Mouse (Mus musculus) thymus, postnatal 10 days (tissue): ENCODE measurements at regions not wholly inside any gene's neighbourhood (a gene's known extent, or its start where the extent isn't known, plus 50 kb on each side); places are given as distances from the start of the nearest gene placed in this dataset.

Experiments
- DNase-seq, 2 experiments: peaks; one replicate each; pipeline ENCODE4 v3.0.0; 2021; ENCODE audit warnings: low spot score in 2 of 2

DNA sequence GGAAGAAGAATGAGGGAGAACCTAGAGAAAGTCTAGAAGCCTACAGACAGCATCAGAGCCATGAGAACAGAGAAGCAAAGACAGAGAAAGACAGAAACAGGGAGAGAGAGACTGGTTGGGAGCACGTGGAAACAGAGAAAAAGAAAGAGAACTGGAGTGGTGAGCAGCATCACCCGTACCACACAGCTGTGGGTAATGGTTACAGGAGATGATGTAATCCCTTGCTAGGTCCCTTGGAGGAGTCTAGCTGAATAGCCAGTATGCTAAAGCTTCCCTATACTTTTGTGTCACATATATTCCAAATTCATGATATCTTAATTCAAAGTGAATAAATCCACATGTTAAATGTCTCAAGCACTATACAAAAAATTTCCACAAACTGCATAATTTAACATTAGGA is 284.0 kb downstream of the 4930544G11Rik start:
- DNase-seq = no peak

DNA sequence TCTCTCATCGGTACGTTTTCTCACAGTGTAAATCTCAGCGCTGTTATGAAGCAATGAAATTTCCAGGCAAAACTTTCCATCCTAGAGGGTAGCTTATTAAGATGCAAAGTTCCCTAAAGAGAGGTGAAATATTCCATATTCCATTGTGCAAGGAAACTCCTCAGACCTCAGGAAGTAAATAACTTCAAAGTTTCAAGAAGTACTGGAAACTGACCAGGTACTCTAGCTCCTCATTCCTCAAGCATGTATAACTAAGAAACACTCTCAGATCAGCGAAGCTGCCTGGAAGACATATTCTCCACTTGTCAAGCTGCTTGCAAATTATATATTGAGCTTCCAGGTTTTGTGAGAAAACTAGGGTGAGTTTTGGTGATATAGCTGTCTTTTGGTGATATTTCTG is 279.8 kb upstream of the Mad2l1 start:
- no peak for DNase-seq

DNA sequence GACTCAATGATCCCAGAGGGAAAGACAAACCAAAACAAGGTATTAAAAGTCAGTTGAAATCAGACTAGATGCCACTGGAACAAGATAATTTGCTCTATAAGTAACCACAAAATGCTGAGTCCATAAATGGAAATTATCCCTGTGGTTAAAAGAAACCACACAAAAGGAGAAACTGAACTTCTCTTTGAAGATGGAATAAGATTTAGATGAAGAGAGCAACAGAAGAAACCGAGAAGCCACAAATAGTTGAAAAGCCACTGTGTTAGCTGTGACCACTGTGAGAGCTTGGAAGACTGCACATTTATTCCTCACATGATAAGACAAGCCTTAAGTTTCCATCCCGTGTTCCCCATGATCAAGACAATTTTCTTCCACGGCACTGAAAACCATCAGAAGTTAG is 271.8 kb upstream of the Mad2l1 start:
- no peak for DNase-seq

DNA sequence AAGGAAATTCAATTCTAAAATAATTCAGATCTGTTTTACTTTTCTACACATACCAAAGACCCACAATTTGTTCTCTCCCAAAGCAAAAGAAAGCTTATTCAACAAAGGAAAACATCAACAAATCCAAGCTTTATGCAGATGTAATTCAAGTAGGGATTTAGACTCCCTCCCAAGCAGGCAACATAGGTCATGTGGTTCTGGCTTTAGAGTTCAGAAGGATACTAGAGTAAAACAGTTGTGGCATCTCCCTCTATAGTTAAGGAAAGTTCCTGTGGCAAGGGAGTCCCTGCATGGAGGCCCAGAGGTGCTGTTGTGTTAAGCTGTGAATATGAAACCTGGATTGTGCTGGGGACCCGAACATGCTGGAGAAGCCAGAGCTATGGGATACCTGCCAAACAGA is 271.3 kb upstream of the Mad2l1 start:
- DNase-seq = no peak

DNA sequence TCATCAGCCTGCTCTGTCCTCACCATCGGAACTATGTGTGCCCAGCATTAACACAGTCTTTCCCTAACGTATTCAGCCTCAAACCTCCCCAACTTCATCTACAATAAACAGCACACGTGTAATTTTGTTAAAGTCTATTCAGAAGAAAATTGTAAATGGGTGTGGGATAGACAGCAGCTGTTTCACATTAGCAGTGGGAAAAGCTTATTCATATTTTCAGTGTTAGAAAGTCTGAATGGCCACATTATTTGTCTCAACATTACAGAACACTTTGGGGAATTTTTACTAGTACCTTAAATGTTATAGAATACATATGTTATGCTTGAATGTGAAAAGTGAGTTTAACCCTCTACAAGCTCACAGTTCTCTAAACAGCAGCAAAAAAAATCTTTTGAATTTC is 266.8 kb upstream of the Mad2l1 start:
- DNase-seq = no peak

DNA sequence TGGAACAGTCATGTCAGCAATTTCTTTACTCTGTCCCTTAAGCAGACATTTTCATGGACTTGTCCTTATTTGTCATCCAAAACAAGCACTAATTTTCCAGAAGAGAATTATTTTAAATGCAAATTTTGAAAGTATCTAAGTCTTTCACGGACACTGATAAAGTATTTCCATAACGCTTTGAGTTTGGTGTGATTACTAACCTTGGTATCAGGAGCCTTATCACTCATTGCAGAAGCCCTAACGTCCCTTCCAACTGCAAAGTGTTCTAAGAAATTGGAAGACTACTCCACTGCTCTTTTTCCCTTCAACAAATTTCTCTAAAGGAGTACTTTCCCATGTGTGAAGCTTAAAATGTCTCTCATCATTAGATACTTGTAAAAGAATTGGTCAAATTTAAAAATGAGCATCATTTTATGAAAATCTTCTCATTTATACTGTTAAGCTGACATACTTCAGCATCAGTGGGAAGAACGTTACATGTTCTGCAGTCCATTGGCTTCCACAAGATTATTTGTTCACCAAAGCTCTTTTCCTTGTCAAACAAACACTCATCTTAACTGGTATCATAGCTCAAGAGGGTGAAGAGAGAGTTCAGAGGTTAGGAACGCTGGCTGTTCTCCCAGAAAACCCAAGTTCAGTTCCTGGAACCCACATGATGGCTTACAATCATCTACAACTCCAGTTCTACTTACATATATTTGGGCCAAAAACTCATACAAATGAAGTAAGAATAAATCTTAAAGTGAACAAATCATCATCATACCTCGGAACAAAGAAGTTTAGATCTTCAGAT is 263.6 kb upstream of the Mad2l1 start:
- no peak for DNase-seq

DNA sequence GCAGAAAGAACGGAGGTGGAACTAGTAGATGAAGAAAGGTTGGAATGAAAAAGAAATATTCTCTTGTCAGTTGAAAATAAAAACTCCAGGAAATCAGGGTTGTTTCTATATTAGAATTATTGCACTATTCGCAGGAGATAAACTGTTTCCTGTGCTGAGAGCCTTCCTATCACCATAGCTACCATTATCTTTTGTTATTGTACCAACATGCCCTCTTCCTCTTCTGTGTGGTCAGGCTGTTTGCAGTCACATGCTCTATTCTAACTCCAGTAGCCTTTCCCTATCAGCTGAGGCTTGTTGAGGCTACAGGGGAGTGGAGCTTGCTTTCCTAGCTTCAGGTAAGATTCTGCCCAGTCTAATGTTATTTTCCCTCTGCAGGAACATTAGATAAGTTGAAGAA is 263.0 kb upstream of the Mad2l1 start:
- no peak for DNase-seq

DNA sequence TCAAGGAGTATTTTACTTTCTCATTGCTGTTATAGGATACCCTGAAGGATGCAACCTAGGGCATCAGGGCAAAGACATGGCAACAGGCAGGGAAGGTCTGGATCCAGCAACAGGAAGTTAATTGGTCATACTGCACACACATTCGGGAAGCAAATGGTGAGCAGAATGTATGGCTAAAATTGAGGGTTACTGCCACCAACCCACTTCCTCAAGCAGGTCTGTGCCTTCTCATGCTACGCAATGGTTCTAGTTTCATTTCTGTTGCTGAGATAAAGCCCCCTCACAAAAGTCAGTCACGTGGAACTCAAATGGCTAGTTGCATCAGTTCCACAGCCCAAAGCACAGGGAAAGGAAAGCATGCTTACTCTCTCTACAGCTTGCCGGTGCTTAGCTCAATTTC is 260.5 kb upstream of the Mad2l1 start:
- no peak for DNase-seq

DNA sequence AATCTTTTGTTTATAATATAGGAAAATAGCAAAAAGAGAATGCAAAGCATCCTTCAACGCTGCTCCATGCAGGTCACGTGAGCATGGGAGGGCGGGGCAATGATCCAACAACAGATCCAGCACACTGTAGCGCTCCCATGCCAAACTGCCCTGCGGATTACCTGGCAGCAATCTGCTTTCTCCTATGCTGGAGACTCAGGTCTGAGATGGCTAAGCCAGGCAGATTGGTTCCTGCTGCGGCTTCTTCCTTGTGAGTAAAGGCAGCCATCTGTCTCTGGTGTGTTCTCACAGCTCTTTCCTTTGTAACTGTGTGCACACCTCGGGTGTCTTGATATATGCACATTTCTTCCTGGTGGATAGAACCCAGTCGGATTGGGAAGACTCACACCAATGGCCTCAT is 254.5 kb upstream of the Mad2l1 start:
- DNase-seq = no peak

DNA sequence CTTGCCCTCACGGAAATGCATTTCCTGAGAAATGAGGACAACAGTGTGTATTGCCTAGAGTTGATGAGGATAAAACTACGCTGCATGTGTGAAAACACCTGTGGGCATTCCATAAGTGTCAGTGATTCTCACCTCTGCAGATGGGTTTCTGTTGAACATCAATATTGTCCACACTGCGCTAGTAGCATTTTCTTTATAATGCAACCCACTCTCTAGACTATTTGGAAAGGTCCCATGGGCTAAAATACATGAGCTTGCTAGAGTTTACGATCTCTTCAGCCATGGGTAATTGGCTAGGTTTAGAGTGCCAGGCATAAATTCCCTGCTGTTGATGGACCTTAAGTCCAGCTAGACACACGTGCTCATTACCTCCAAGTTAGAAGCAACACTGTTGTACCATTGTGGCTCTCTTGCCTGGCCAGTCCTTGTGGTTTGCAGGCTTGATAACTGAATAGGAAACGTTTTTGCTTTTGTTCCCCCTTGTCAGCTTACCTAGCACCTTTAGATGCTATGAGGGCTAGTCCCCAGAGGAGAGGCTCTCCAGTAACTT is 252.5 kb upstream of the Mad2l1 start:
- no peak for DNase-seq

DNA sequence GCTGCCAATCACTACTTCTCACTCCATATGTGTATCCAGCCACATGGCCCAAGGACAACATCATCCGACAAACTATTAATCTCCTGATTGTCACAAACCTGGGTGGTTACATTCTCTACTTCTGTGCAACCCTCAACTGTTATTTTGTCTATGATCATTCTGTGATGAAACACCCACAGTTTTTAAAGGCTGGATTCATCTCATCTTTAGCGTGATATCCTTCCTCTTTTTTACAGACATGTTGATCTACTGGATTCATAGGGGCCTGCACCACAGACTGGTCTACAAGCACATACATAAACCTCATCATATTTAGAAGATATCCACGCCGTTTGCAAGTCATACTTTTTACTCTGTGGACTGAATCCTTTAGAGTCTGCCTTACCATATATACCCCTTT is 251.7 kb upstream of the Mad2l1 start:
- no peak for DNase-seq

DNA sequence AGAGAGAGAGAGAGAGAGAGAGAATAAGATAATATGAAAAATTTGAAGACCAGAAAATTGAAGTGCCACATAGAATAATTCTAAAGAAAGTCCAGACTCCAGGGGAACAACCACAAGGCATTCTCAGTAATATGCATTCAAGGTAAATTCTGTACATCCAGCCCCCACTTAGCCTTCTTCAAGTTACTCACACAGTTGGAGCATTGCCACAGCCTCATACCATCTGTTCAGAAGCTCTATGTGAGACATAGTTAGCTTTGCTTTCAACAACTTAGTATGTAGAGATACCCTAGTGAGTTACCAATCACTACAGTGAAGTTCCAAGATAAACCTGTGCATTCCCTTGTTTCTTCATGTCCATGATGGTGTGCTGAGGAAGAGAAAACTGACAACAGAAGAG is 247.6 kb upstream of the Mad2l1 start:
- DNase-seq = no peak

DNA sequence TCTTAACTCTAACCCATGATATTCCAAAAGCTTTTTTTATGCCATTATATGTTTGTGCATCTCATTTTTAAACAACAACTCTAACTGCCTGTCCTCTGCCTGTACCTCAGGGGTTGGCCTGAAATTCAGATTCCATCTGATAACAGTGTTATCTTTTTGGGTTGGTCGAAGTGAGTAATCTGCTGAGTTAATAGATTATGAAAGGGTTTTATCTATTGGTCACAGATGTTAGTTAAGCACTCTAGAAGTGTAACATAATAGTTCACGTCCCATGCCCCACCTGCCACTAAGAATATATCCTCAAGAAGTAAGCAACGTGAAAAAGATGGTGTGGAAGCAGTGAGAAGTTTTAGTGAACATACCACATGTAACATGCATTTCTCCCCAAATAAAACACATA is 246.0 kb upstream of the Mad2l1 start:
- no peak for DNase-seq

DNA sequence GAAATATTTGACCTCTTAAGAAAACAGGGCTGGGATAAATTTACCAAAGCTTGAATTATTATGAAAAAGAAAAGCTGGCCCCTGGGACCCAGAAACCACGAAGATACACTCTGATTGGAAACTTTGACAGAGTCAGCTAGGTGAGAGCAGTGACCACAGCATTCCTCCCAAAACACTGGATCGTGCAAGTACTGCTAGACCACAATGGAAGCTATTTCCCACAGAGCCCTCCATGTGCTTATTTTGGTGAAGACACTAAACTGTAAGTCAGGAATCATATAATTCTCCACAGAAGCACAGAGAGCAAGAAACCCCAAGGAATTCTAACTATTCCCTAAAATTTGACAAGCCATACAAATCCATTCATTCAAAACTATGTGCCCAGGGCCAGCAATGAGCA is 243.6 kb upstream of the Mad2l1 start:
- no peak for DNase-seq

DNA sequence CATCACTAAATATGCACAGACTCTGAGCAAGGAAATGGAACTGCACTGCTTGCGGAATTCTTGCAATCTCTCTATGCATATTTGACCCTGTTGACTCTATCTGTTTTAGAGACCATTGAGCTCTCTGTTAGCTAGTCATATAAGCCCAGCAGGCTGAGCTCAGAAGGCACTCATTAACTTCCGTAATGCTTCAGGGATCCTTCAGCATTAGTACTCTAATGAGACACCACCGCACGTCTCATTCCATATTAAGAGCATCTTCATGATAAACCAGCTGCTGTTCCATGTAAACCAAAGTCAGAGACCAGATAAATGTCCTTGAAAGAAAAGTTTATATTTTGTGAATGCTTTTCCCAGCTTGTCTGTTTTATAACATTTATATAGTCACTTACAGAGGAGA is 237.1 kb upstream of the Mad2l1 start:
- DNase-seq = no peak

DNA sequence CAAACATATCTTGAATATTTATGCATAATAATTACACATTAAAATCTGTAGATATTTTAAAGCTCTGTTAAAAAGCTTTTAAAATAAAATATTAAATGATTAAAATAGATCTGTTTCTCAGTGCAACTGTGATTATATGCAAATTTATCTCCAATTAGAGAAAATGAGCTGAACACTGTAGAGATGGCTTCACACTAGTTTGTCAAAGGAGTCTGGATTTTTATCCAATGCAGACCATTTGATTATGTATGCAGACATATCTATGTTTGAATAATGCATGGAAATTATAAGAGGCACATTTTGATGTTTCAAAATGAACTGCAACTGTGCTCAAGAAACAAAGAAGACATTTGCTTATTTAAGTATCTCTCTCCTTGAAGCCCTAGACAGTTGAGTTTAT is 235.0 kb upstream of the Mad2l1 start:
- no peak for DNase-seq

DNA sequence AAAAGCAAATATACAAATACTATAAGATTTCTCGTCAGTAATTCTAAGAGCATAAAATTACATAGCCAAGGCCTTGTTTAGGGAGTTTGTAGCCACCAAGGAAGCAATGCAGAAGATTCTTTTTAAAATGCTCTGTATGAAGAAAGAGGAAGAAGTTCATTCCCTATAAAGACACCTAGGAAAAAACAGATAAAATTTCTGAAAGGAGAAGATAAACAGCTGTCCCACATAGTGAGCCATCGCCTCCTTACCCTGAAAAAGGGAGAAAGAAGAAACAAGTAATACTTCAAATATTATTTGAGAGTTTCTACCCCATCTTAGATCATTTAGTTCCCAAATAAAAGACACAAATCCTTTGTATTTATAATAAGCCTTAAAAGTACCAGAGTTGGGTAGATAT is 190.3 kb upstream of the Mad2l1 start:
- DNase-seq = no peak

DNA sequence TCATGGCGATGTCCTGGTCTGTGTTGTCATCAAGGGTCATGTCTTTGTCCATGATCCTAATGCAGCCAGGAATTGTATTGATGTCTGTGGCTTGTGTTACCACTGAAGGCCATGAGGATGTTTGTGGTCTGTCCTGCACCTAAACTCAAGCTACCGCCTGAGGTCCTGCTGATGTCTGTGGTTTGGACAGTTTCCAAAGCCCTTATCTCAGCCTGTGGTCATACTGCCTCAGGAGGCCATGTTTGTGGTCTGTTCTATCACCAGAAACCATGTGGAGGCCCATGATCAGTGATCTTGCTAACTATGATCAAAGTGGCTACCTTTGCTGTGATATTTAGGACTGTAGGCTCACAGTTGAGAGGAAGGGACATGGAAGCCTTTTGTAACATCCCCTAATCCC is 187.8 kb upstream of the Mad2l1 start:
- DNase-seq = no peak

DNA sequence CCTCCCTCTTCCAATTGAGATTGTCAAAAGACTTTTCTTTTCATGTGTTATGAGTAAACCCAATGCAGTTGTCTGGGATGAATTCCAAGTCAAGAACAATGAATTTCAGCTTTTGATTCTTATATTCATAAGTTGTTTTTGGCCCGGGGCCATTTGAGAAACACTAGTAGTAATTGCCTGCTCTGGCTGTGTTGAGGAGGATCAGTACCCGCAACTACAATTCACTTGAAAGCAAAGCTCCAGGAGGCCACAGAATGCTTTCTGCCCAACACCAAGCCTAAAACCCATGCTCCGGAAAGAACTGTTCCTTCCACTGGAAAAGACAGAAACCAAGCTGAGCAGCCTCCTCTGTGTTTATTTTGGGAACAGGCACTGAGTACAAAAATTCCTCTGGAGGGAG is 174.1 kb upstream of the Mad2l1 start:
- DNase-seq = no peak

DNA sequence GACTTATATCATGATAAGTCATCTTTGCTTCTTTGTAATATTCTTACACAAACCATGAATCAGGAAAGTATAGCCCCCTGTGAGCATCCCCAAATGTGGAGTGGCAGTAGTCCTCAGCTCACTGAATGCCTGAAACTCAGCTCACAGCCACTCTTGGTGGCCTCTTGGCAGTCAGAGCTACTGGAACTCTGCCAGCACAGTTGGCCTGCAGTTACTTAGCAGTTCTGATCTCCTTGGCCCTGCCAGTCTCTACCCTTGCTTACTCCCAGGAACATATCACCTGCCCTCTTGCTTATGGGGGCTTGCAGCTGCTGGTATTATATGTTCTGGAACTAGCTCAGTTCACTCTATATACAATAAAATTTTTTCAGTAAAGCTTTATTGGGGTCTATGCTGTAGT is 167.9 kb upstream of the Mad2l1 start:
- no peak for DNase-seq

DNA sequence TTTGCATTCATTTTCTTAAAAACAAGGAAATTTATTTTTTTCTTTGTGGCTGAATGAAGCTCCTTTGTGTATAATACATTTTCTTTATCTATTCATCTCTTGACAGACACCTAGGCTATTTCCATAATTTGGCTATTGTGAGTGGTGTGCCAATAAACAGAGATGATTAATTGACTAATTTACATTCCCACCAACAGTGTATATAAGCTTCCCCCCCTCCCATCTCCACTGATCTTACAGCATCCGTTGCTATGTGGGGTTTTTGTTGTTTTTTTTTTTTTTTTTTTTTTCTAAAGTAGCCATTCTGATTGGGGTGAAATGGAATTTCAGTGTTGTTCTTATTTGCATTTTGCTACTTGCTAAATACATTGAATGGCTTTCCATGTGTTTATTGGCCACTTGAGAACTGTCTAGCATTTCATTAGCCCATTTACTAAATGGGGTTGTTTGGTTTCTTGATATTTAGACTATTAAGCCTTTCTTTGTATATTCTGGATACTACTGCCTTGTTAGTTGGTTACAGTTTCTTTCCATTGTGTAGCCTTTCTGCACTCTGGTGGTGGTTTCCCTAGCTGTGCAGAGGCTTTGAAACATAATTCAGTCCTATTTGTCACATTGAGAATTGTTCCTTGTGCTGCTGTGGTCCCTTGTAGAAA is 153.8 kb upstream of the Mad2l1 start:
- DNase-seq = no peak

DNA sequence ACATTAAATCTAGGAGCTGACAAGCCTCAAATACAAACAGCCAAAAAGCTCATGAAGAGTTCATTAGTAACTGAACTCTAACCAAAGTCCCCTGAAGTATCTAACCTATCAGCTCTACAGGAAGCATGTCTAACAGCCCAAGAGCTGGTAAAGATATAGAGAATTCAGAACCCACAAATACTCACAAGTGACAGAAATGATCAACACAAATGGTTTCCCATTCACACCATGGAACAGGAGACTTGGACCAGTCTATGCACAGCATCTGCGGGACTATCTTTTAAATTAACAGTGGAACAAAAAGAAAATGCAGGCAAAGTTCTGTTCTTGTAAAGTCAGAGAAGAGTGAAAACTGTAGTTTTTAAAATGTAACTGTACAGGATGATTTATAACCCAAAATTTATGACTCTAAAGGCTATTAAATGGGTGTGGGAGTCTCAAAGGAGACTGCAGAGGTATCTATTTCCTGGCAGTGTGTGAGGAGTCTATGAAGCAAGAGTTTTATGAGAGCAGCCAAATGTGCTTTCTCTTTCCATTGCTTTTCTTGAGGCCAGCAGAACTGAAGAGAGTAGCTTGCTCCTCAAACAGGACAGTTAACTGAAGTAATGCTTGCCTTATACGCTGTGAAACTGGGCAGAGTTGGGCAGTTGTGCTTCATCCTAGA is 152.7 kb upstream of the Mad2l1 start:
- no peak for DNase-seq

DNA sequence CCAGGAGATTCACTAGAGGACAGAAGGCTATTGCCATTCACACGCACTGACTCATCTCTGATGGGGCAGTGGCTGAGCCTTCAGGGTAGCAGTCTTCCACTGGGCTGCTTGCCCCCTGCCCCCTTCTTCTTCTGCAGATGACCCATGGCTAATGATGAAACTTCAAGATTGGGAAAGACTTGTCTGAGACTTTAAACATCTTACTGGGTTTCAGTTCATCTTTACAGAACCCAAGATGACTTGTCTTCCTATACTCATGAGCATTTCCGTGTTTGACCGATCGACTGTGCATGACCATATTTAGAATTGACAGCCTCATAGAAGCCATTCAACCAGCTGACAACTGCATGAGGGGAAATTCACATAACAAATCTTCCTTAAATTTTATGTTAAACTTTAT is 140.0 kb upstream of the Mad2l1 start:
- DNase-seq = no peak
